Mouse (Mus musculus): ENCODE data around the gene Sdhc.

- TF ChIP-seq CTCF (IDR thresholded peaks at IDR 0.05; ENCODE audit: low read depth, low read length): no peak
- no peak for TF ChIP-seq GATA1 (IDR thresholded peaks at IDR 0.05; ENCODE audit: borderline replicate concordance, low read length)
- TF ChIP-seq POLR2AphosphoS5 (IDR thresholded peaks at IDR 0.05; ENCODE audit: insufficient replicate concordance, low read depth, low read length): no peak
- TF ChIP-seq TAL1 (conservative IDR thresholded peaks at IDR 0.05; ENCODE audit: low read depth, low read length): no peak
These were observed 42.9 kb upstream of the Sdhc start for GRCm38 (mm10) chr1:171193093-171193840.

Measured in G1E (cell line).